Mouse (Mus musculus): ENCODE data around the gene Grasp.

Grasp gene

DNA sequence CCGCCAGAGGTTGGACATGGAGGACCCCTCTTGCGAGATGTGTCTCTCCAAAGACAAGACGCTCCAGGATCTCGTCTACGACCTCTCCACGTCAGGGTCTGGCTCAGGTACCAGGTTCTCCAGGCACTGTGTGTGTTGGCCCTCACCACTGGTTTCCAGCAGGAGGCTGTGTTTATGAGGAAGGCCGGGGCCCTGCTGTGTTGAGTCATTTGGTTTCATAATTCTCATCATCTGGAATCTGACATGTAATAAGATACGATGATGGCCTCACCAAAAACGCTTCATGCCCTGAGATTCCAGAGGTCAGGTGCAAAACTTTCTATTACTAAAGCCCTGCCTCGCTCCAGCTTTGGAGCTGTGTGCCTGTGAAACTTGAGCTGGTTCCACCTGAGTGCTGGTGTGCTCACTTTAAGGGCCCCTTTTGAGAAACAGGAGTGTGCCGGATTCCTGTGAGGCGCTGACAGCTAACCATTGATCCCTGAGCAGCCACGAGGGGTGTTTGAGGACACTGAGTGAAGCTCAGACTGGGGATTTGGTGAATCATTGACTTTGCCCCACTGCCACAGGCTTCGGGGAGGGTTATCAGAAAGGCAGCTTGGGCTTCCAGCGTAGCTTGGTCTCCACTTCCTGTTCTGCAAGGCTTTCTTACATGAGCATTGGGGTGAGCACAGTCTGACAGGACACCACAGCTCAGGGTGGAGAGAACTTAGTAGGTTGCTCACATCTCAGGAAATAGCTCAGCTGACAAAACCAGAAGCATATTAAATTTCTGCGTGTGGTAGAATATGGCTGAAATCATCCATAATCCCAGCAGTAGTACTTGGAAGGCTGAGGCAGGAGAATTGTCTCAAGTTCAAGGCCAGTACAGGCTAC is 28.8 kb upstream of the Grasp start:
- no peak for DNase-seq (ENCODE audit: low read depth, low spot score)

GRCm38 (mm10) chr15:101196079-101196795 is 27.8 kb upstream of the Grasp start:
- DNase-seq (ENCODE audit: low read depth, low spot score) = no peak

- no peak for DNase-seq (ENCODE audit: low read depth, low spot score)
Measured at GRCm38 (mm10) chr15:101196961-101197360, 27.0 kb upstream of the Grasp start.

DNA sequence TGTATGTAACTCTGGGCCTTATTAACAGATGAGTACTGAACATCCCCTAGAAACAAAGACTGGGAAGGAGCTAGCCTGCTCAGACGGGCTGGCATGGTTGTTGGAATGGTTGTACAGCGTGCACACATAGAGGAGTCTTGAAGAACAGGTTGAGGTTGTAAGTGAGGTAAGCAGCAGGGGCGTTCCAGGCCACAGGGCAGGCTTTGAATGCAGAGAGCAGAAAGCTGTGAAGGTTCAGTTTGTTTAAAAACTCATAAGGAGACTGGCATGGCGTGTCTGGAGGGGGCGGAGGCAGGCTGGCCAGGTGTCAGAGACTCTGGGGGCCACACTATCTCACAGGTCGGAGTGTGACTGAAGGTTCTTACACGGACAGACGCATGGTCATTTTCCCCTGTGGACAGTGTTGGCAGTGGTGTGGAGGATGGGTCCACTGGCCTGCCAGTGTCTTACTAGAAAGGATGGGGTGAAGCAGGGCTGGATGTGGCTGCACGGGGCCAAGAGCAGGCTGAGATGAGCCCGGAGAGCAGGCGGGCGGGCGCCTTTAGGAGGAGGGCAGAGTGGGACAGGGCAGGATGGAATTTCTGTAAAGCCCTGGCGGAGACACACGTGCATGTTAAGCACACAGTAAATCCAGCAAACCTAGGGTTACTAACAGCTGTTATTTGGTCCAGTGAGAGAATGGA is 26.4 kb upstream of the Grasp start:
- no peak for DNase-seq (ENCODE audit: low read depth, low spot score)

GRCm38 (mm10) chr15:101198218-101198617 is 25.8 kb upstream of the Grasp start:
- DNase-seq (ENCODE audit: low read depth, low spot score) = peak; percentile 51

GRCm38 (mm10) chr15:101198850-101199249 is 25.1 kb upstream of the Grasp start:
- DNase-seq (ENCODE audit: low read depth, low spot score) = no peak

GRCm38 (mm10) chr15:101200777-101201295 is 23.2 kb upstream of the Grasp start:
- no peak for DNase-seq (ENCODE audit: low read depth, low spot score)

DNA sequence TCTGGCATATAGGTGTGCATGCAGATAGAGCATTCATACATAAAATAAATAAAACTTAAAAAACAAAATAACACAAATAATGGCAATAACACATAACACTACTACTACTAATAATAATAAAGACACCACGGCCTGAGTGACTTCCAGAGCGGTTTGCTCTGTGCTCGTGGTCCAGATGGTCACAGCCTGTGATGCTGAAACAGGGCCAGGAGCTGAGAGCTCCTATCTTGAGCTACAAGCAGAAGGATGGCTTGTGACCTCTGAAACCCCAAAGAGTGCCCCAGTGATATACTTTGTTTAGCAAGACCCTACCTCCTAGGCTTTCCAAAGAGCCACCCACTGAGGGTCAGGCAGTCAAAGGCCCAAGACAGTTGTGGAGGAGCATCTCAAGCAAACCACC is 22.6 kb upstream of the Grasp start:
- DNase-seq (ENCODE audit: low read depth, low spot score) = no peak

DNA sequence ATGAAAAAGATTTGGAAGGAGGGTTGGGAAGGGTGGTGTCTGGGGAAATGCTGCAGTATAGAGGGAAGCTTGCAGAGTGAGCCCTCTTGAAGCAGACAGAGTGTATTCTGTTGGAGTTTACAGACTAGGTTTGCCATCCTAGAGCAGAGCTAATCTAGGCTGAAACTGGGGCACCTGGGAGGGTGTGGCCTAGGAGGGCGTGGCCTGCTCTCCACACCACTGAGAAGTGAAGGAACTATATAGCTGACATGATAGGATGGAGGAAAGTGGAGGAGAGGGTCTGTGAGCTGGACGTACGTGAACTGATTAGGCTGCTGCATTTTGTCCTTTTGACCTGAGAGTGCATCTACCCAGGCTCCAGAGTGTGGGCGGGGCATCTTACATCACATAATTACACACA is 20.3 kb upstream of the Grasp start:
- DNase-seq (ENCODE audit: low read depth, low spot score) = no peak

DNA sequence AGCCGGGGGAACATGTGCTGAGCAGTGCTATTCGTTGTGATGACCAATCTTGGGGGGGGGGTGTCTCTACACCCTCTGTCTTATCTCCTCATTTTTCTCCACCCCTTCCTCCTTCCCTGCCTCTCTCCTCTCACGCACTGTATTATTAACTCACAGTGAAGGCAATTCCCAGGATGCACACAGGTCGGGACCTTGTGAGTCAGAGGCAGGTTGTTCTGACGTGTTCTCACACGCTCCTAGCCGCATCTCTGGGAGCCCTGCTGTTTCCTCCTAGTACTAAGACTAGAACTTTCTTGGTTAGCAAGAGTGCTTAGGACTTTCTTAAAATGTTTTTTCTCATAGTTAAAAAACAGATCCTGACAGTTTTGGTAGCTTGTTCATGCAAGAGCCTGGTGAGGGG is 19.2 kb upstream of the Grasp start:
- DNase-seq (ENCODE audit: low read depth, low spot score) = no peak

DNA sequence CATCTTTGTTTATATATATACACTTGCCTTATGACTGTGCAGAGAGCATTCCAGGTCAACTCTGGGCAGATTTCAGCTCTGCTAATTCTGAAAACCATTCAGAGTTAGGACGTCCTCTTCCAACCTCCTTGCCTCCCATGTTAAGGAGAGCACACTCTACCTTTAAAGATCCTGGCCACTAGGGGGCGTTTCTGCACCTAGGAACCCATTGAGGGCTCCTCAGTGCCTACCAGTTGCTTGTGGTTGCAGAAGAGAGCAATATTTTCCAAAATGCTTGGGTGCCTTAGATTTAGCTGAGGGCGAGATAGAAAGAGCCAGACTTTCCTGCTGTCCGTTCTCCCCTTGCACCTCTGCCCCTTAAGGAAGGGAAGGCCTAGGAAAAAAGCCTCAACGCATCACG is 13.8 kb upstream of the Grasp start:
- no peak for DNase-seq (ENCODE audit: low read depth, low spot score)

GRCm38 (mm10) chr15:101210998-101211613 is 12.9 kb upstream of the Grasp start:
- DNase-seq (ENCODE audit: low read depth, low spot score) = no peak

DNA sequence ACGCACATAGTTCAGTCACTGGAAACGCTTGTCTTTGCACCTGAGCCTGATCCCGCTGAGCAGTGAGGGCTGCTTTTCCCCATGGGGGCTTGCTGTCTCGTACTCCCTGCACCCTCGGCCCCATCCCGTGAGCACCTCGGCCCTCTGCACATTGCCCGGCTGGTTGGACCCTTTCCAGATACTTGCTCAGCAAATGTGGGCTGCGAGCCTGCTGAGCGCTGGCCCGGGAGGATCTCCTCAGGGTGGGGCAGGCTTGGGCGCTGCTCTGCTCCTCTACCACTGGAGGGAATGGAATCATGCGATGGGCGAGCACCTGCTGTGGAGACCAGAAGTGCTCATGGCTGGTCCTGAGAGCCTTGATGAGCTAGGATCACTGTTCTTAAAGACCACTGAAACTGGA is 11.6 kb upstream of the Grasp start:
- DNase-seq (ENCODE audit: low read depth, low spot score) = no peak

GRCm38 (mm10) chr15:101215136-101215535 is 8.9 kb upstream of the Grasp start:
- no peak for DNase-seq (ENCODE audit: low read depth, low spot score)

DNA sequence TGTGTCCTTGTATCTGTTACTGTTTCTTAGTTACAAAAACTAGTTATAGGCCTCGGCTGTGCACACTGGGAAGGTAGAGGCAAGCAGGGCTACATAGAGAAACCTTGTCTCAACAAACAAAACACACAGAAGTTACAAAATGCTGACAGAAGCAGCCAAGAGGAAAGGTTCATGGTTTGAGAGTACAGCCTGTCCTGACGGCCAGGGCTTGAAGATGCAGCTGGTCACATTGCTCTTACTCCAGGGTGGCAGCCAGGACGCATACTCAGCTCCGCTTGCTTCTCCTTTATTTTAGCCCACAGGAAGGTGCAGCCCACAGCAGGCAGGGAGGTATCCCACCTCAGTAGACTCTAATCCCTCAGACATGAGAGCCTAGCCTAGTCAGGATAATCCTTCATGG is 8.0 kb upstream of the Grasp start:
- DNase-seq (ENCODE audit: low read depth, low spot score) = no peak

GRCm38 (mm10) chr15:101220905-101221297 is 3.1 kb upstream of the Grasp start:
- DNase-seq (ENCODE audit: low read depth, low spot score) = no peak

GRCm38 (mm10) chr15:101221298-101222104 is 2.5 kb upstream of the Grasp start:
- DNase-seq (ENCODE audit: low read depth, low spot score) = no peak

DNA sequence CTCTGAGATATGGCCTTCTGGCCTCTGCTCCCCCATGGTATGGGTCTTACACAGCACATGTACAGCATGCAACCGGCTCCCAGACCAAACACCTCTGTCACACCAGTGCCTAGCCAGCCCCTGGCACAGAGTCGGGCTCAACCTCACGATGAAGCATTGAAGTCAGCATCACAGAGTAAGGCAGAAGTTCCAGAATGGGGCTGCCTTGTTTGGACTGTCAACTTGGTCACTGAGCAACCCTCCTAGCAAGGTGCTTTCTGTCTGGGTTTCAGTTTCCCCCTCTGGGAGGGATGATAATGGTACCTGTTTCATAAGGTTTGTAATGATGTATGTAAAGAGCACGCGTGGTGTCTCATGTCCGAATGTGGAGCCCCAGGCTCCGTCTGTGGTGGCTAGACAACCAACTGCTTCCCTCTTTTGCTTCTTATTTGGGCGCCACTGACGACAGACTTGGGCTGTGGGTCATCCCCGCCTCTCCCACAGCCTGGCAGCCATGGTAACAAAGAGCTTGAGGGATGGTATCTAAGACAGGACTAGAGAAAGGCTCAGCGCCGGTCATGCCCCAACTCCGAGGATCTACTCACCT is 998 bp upstream of the Grasp start:
- DNase-seq (ENCODE audit: low read depth, low spot score) = no peak

- no peak for DNase-seq (ENCODE audit: low read depth, low spot score)
Measured at GRCm38 (mm10) chr15:101223596-101223995, 392 bp upstream of the Grasp start.

DNA sequence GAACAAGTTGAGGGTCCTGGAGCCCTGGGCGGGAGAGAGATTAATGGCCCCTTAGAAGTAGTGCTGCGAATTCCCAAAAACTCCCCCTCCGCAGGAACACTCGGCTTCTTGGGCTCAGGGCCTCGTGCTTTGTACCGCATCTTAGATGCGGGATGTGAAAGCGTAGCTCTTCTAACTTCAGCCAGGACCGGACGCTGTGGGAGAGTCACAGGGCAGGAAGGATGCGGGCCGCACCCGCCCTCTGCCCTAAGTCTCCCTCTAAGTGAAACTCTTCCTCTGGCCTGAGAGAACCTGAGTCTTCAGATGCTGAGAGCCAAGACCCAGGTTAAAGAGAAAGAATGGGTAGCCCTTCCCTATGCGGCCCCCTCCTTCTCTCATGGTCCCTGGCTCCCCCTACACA is 989 bp downstream of the Grasp start:
- DNase-seq (ENCODE audit: low read depth, low spot score) = no peak

DNA sequence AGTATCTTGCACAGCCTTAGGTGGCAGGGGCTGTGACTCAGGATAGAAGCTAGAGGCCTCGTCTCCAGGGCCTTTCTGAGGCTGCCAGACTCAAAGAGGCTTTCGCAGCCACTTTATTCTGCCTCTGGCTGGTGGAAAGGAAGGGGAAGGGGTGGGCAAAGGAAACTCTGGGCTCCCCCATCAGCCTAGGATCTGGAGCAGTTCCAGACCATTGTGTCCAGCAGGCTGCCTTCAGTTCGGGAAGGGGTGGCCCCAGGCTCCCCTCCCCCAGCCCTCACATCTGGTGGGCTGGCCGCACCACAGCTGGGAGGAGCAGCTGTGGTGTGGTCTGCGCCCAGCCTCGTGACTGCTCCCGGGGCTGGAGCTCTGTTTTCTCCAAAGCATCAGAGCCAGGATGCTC is 4.0 kb downstream of the Grasp start:
- no peak for DNase-seq (ENCODE audit: low read depth, low spot score)
